Mouse (Mus musculus) hindbrain, embryonic 10.5 days (tissue): ENCODE measurements at regions not wholly inside any gene's neighbourhood (a gene's known extent, or its start where the extent isn't known, plus 50 kb on each side); places are given as distances from the start of the nearest gene placed in this dataset.
A peak's percentile ranks its signal among the peaks of the same experiment; 100 is the strongest.
"Not testable (repeated sequence)": the region's sequence is repeated elsewhere in the genome, so short reads cannot be mapped to it uniquely, and the experiment has no call there.

Experiments used
- DNase-seq: peaks from one replicate; pipeline ENCODE4 v3.0.0-alpha.2; 2017; ENCODE audit warnings: low spot score
- H3K27ac ChIP-seq: fragments of 300-500 bp; sonication (generic); 2 replicates; pipeline ENCODE4 v1.5.1; 2016; ENCODE audit warnings: mild to moderate bottlenecking, moderate library complexity
- H3K27me3 ChIP-seq: fragments of 300-500 bp; sonication (generic); 2 replicates; pipeline ENCODE4 v1.6.1; 2016; ENCODE audit warnings: mild to moderate bottlenecking; ENCODE audit not compliant: poor library complexity, insufficient read depth, severe bottlenecking
- H3K36me3 ChIP-seq: fragments of 300-500 bp; sonication (generic); 2 replicates; pipeline ENCODE4 v1.6.1; 2016; ENCODE audit warnings: mild to moderate bottlenecking, moderate library complexity
- H3K4me1 ChIP-seq: fragments of 300-500 bp; sonication (generic); replicated peaks from 2 replicates; pipeline ENCODE4 v1.6.1; 2016; ENCODE audit warnings: mild to moderate bottlenecking
- H3K4me3 ChIP-seq: fragments of 300-500 bp; sonication (generic); 2 replicates; pipeline ENCODE4 v1.5.1; 2016; ENCODE audit warnings: mild to moderate bottlenecking, moderate library complexity
- H3K9me3 ChIP-seq: fragments of 300-500 bp; sonication (generic); 2 replicates; pipeline ENCODE4 v1.6.1; 2016; ENCODE audit warnings: mild to moderate bottlenecking, moderate library complexity
- whole genome bisulfite sequencing: fragments of 180-500 bp; shearing (Covaris S2); methylation state at CpG from one replicate; pipeline ENCODE4 v1.1.7; 2016; 5-methylcytosine and 5-hydroxymethylcytosine counted together

DNA sequence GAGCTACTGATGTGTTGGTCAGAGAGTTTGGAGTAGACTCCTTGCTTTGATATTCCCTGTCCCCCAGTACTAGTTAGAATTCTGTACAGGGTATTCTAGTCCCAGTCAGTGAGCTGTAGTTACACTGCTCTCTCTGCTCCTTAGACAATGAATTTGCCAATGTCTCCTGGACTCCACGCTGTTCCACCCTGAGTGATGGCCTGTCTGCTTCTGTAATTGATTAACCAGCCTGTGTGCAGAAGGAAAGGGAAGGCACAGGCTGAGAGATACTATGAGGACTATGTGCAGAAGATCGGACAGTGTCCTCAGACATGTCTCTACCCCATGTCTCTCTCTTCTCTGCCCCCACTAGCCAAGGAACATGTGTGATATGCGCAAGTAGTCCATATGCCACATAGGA is 209.9 kb downstream of the Brms1l start:
- whole genome bisulfite sequencing: 84% methylated on average over 3 of the region's 3 CpGs
- Histone ChIP-seq H3K4me3 (no peak overlapping the region), H3K4me1 (no peaks in the 10 kb centered on the region), H3K36me3 (no peaks in the 10 kb centered on the region), H3K27ac (no peak overlapping the region), H3K9me3 (0 out of 2 replicates have a peak, but pooled peaks cover 7% of the 10 kb centered on the region), H3K27me3 (no peaks in the 10 kb centered on the region)
- DNase-seq: no peak

GRCm38 (mm10) chr12:56020954-56021514 is 184.9 kb downstream of the Brms1l start:
- H3K27ac ChIP-seq: no peak overlapping the region
- H3K9me3 ChIP-seq: no peaks in the 10 kb centered on the region
- H3K36me3 ChIP-seq: no peaks in the 10 kb centered on the region
- DNase-seq: peak; percentile 6
- 31% methylated on average over 7 of the region's 7 CpGs for WGBS
- no peak overlapping the region for H3K4me3 ChIP-seq
- H3K4me1 ChIP-seq: peaks cover 10% of the 10 kb centered on the region
- no peaks in the 10 kb centered on the region for H3K27me3 ChIP-seq

DNA sequence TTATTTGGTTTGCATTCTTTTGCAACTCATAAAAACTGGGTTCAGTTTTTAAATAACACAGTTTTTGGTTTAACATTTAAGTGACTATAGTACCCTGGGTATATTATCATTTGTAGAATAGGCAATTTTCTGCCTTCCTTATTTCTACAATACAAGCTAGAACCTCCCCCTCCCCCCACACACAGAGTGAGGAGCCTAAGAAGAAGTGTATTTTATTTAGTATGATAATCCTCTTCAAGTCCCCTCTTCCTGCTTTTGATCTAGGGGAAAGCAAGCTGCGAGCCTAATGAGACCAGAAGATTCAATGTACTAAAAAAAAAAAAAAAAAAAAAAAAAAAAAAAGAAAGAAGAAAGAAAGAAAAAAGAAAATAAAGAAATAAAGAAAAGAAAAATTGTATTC is 184.4 kb downstream of the Brms1l start:
- Histone ChIP-seq H3K4me3 (no peak overlapping the region), H3K4me1 (peaks cover 10% of the 10 kb centered on the region), H3K27me3 (no peaks in the 10 kb centered on the region), H3K27ac (no peak overlapping the region), H3K36me3 (no peaks in the 10 kb centered on the region), H3K9me3 (no peaks in the 10 kb centered on the region)
- WGBS: 38% methylated on average over 1 of the region's 1 CpGs
- DNase-seq: no peak

DNA sequence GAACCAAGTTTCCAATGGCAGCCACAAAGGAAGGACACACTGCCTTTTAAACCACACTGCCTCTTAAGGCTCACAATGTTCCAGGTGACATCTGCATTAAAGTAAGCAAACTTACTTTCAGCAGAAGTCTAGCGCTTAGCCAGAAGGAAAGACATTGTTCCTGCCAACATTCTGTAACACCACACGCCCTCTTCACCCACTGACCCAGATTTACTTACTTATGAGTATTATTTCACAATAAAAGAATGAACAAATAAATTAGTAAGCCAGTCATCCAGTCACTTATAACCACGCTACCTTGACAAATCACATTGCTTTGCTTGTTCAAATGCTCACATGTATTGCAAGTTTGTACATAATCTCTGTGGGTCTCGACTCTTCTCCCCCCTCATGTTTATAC is 173.9 kb downstream of the Brms1l start:
- no peaks in the 10 kb centered on the region for H3K36me3 ChIP-seq
- H3K9me3 ChIP-seq: no peaks in the 10 kb centered on the region
- 76% methylated on average over 4 of the region's 4 CpGs for WGBS
- no peak for DNase-seq
- H3K4me1 ChIP-seq: peaks cover 4% of the 10 kb centered on the region; the same call in 1 of the 2 replicates
- H3K27ac ChIP-seq: no peak overlapping the region
- no peak overlapping the region for H3K4me3 ChIP-seq
- no peaks in the 10 kb centered on the region for H3K27me3 ChIP-seq

DNA sequence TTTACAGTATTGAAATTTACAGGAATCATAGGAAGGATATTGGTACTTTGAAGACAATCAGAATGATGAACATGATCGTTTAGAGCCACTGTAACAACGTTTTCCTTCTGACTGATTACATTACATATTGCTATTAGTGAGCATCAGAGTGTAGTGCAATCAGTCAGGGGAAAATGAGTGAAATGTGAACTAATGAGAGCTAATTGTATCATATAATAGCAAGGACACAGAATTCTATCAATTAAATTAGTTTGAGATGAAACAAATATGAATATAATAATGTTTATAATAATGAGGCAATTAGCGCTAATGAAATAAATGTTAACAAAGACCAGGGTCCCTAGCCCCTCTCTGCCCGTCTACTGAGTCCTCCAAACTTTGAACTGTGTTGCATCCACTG is 169.7 kb downstream of the Brms1l start:
- H3K27me3 ChIP-seq: no peaks in the 10 kb centered on the region
- no peak for DNase-seq
- WGBS: 81% methylated on average over 4 of the region's 4 CpGs

DNA sequence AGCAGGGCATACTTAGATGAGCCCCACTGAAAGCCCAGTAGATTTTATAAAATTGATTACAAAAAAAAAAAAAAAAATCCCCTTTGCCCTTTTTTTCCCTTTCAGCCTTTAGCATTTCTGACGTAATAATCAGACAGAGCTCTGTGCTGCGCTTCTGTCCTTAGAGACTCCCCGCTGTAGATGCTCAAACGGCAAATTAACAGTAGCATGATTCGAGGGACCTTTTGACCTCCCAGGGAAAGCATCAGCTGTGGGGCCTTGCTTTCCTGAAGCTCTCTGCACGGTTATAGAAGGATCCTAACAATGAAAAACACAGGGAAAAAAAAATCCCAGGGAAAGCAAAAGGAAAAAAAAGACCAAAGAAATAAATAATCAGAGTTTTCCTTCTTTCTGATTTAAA is 169.2 kb downstream of the Brms1l start:
- Histone ChIP-seq H3K4me1 (peaks cover 5% of the 10 kb centered on the region; the same call in 1 of the 2 replicates), H3K27me3 (no peaks in the 10 kb centered on the region), H3K4me3 (no peak overlapping the region), H3K36me3 (no peaks in the 10 kb centered on the region), H3K27ac (no peak overlapping the region), H3K9me3 (no peaks in the 10 kb centered on the region)
- WGBS: 25% methylated on average over 6 of the region's 6 CpGs
- peak; percentile 34 for DNase-seq

More for the DNA sequence above, 169.7 kb downstream of the Brms1l start:
- Histone ChIP-seq H3K27ac (no peak overlapping the region), H3K9me3 (no peaks in the 10 kb centered on the region), H3K36me3 (no peaks in the 10 kb centered on the region), H3K4me3 (no peak overlapping the region), H3K4me1 (peaks cover 5% of the 10 kb centered on the region; the same call in 1 of the 2 replicates)

GRCm38 (mm10) chr12:56004479-56004878 is 168.4 kb downstream of the Brms1l start:
- H3K27me3 ChIP-seq: no peaks in the 10 kb centered on the region
- peaks cover 5% of the 10 kb centered on the region; the same call in 1 of the 2 replicates for H3K4me1 ChIP-seq
- no peak for DNase-seq
- H3K36me3 ChIP-seq: no peaks in the 10 kb centered on the region
- H3K9me3 ChIP-seq: no peaks in the 10 kb centered on the region
- 40% methylated on average over 4 of the region's 4 CpGs for WGBS
- no peak overlapping the region for H3K4me3 ChIP-seq
- H3K27ac ChIP-seq: no peak overlapping the region

GRCm38 (mm10) chr12:56003561-56003960 is 167.4 kb downstream of the Brms1l start:
- Histone ChIP-seq H3K36me3 (no peaks in the 10 kb centered on the region), H3K4me3 (no peak overlapping the region), H3K27ac (no peak overlapping the region), H3K4me1 (peaks cover 5% of the 10 kb centered on the region; the same call in 1 of the 2 replicates), H3K9me3 (no peaks in the 10 kb centered on the region), H3K27me3 (no peaks in the 10 kb centered on the region)
- DNase-seq: no peak
- 84% methylated on average over 8 of the region's 8 CpGs for WGBS

GRCm38 (mm10) chr12:55996585-55997377 is 160.7 kb downstream of the Brms1l start:
- no peak for DNase-seq
- H3K4me3 ChIP-seq: no peak overlapping the region
- no peaks in the 10 kb centered on the region for H3K36me3 ChIP-seq
- no peaks in the 10 kb centered on the region for H3K27me3 ChIP-seq
- no peak overlapping the region for H3K27ac ChIP-seq
- H3K4me1 ChIP-seq: no peaks in the 10 kb centered on the region
- WGBS: 84% methylated on average over 3 of the region's 3 CpGs
- H3K9me3 ChIP-seq: no peaks in the 10 kb centered on the region

DNA sequence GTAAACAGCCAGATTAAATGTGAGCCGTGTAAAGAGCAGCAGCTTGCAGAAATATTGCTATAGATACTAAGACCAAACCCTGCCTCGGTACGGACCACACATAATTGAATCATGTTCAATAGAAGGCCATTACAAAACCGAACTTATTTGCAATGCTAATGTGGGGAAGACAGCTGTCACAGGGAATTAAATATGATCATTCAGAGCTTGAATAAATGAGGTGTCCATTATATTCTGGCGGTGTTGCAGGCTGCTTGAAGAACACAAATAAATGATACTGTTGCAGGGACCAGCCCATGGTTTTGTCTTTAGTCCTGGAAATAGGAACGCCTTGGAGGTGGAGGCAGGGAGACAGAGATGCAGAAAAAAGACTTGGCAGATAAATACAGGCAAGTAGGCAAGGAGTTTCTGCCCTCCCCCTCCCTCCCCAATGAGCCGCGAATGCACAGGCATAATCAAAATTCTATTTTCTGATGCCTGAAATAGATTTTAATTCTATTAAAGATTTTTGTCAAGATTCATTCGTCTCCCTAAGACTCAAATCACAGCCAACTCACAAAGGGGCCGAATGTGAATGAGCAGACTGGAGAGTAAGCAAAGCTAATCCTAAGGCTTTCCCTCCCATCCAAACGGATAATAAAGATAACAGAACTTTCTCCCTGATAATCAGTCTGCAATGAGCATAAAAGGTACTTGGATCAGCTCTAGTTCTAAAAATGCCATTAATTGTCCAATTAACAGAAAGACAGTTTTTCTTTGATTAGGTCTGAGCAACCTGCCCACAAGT is 147.6 kb downstream of the Brms1l start:
- Histone ChIP-seq H3K4me3 (peak overlapping the region; percentile 9), H3K4me1 (peaks cover 20% of the 10 kb centered on the region), H3K36me3 (no peaks in the 10 kb centered on the region), H3K27ac (no peak overlapping the region), H3K9me3 (no peaks in the 10 kb centered on the region), H3K27me3 (no peaks in the 10 kb centered on the region; the same call in 1 of the 2 replicates)
- DNase-seq: peak; percentile 15
- 42% methylated on average over 11 of the region's 11 CpGs for WGBS

GRCm38 (mm10) chr12:55983128-55983527 is 147.0 kb downstream of the Brms1l start:
- no peak overlapping the region for H3K27ac ChIP-seq
- no peaks in the 10 kb centered on the region; the same call in 1 of the 2 replicates for H3K27me3 ChIP-seq
- H3K4me3 ChIP-seq: peak overlapping the region; percentile 9; the same call in 1 of the 2 replicates
- 53% methylated on average over 3 of the region's 3 CpGs for WGBS
- DNase-seq: no peak
- peaks cover 20% of the 10 kb centered on the region for H3K4me1 ChIP-seq
- H3K9me3 ChIP-seq: no peaks in the 10 kb centered on the region
- no peaks in the 10 kb centered on the region for H3K36me3 ChIP-seq

- WGBS: 85% methylated on average over 3 of the region's 3 CpGs
- no peaks in the 10 kb centered on the region for H3K36me3 ChIP-seq
These were observed 138.1 kb downstream of the Brms1l start for GRCm38 (mm10) chr12:55974262-55974661.

GRCm38 (mm10) chr12:55959319-55959718 is 123.2 kb downstream of the Brms1l start:
- DNase-seq: not testable (repeated sequence)

More at GRCm38 (mm10) chr12:55974262-55974661, 138.1 kb downstream of the Brms1l start:
- no peaks in the 10 kb centered on the region for H3K27me3 ChIP-seq
- H3K4me3 ChIP-seq: no peak overlapping the region
- no peak overlapping the region for H3K27ac ChIP-seq
- H3K4me1 ChIP-seq: no peaks in the 10 kb centered on the region
- DNase-seq: no peak
- no peaks in the 10 kb centered on the region for H3K9me3 ChIP-seq

More at GRCm38 (mm10) chr12:55959319-55959718, 123.2 kb downstream of the Brms1l start:
- H3K4me1 ChIP-seq, H3K27ac ChIP-seq, H3K9me3 ChIP-seq, H3K27me3 ChIP-seq, H3K4me3 ChIP-seq, H3K36me3 ChIP-seq: not testable (repeated sequence)
- WGBS: 89% methylated on average over 3 of the region's 3 CpGs
